Mouse (Mus musculus) left cerebral cortex, adult 2 months (tissue): ENCODE data around the gene Fasn. TPM values are rescaled to one million over a fixed set of nuclear protein-coding genes. Genes with fewer than 3 reads are reported as not detected.
"Not testable (repeated sequence)": the region's sequence is repeated elsewhere in the genome, so short reads cannot be mapped to it uniquely, and the experiment has no call there.

Experiments
- DNase-seq, 2 experiments: peaks; one replicate each; pipeline ENCODE4 v3.0.0; 2021 to 2022; ENCODE audit warnings: low spot score in 2 of 2, mixed read lengths in 1 of 2; ENCODE audit errors: extremely low spot score in 1 of 2
- H3K27ac ChIP-seq: fragments of 200-600 bp; 2 replicates; pipeline ENCODE4 v1.8.1; 2022
- H3K4me3 ChIP-seq: fragments of 200-600 bp; 2 replicates; pipeline ENCODE4 v1.8.1; 2022
- CTCF ChIP-seq: fragments of 200-600 bp; IDR thresholded peaks from 2 replicates; pipeline ENCODE4 v1.8.1; 2022; ENCODE audit warnings: antibody characterized with exemption, mild to moderate bottlenecking, moderate library complexity
- intact Hi-C: fragments of 180-260 bp; cut with DNase I; formaldehyde crosslinking; loops from one replicate; pipeline ENCODE4 v1.15.1; 2025
- long read RNA-seq, 2 experiments: library from polyadenylated mRNA; stranded (forward); transcript quantifications; one replicate each; pipeline ENCODE4 v2.0.0; 2021; ENCODE audit warnings: borderline mapping rate in 2 of 2
- total RNA-seq, 2 experiments: library from RNA; stranded (reverse); gene quantifications; 2 replicates each; pipeline ENCODE4 v1.2.3; 2021

Fasn gene
- 100 to 1,000 TPM; 177 to 197 TPM for total RNA-seq
- long read RNA-seq, experiment 1, full-length matches to known transcripts, result 181 of 335 reads
- long read RNA-seq, experiment 1, partial matches to known transcripts, result 124 of 335 reads
- long read RNA-seq, experiment 1, other reads (novel, unspliced or antisense), result 30 of 335 reads
- long read RNA-seq, experiment 2, full-length matches to known transcripts, result 159 of 322 reads
- long read RNA-seq, experiment 2, partial matches to known transcripts, result 130 of 322 reads
- long read RNA-seq, experiment 2, other reads (novel, unspliced or antisense), result 33 of 322 reads

DNA sequence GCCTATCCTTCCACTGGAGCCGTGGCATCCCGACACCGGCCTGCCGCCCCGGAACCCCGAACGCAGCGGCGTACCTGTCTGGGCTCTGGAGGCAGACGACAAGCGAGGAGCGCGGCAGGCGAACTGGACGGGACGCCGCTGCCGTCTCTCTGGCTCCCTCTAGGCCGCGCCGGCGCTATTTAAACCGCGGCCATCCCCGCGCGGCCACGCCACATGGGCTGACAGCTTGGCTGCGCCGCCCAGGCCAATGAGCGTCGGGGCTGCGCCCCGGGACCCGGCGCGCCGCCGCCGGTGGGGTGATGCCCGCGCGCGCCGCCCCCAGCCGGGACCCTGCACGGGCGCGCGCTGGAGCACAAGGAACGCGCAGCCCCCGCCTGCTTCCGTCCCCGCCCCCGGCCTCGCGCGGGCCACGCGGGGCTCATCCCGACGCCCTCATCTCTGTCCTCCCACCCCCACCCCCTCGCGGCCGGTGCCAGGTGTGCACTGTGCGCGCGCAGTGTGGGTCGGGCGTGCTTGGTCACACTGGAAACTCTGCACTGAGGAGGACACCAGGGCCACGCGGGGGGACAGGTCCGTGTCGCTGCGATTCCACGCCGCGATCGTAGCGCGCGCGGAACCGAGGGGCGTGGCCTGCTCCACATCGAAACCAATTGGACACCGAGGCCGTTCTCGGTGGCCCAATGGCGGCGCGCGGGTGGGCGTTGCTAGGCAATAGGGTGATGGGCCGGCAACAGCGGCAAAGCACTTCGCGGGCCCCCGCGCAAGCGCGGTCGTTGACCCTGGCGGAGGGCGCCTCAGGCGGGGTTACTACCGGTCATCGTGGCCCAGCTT lies at the start of gene Fasn:
Gene Fasn, minus strand, starts transcription at position 592 of the 831 bp plus-strand sequence.
- Histone ChIP-seq H3K27ac (peak within 1 kb of the TSS; percentile 98), H3K4me3 (peak within 1 kb of the TSS; percentile 84)
- intact Hi-C loops, result loop anchor here (2.0 kb wide), 1 partner anchor 23 kb away; no protein-coding TSS in a partner anchor
- peak; percentile 97 to 98 for DNase-seq
- TF ChIP-seq CTCF, result peak; percentile 56

- H3K4me3 ChIP-seq, result no peak overlapping the region
- no peak overlapping the region for H3K27ac ChIP-seq
- TF ChIP-seq CTCF, result no peak
- intact Hi-C loops, result no loop called here
- DNase-seq, result no peak
Measured at GRCm38 (mm10) chr11:120873206-120873605, 48.9 kb upstream of the Fasn start.

- no peak for TF ChIP-seq CTCF
- intact Hi-C loops, result no loop called here
- no peak for DNase-seq
- Histone ChIP-seq H3K27ac (no peak overlapping the region), H3K4me3 (no peak overlapping the region)
Measured at GRCm38 (mm10) chr11:120871521-120871920, 47.2 kb upstream of the Fasn start.

- no peak for TF ChIP-seq CTCF
- no peak overlapping the region for H3K27ac ChIP-seq
Measured at GRCm38 (mm10) chr11:120865816-120866215, 41.5 kb upstream of the Fasn start.

DNA sequence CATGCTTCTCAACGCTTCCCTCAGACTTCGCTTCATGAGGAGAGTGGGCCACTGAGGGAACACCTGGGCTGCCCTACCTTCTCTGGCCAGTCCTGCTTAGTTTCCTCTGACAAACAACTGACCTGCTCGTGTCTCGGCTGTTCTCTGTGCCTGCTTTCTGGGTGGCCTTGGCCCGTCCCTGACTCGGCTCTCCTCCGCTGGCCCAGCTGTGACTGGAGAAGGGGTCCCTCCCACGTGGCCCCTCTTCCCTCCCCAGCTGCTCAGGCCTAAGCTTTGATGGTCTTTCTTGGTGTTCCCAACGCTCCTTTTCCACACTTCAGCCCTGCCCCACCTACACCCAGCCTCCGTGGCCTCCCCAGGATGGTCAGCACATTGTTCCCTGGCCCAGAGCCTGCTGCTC lies 38.5 kb upstream of the Fasn start:
- no peak overlapping the region for H3K27ac ChIP-seq
- intact Hi-C loops, result no loop called here
- DNase-seq, result no peak
- H3K4me3 ChIP-seq, result no peak overlapping the region
- TF ChIP-seq CTCF, result no peak

More at GRCm38 (mm10) chr11:120865816-120866215, 41.5 kb upstream of the Fasn start:
- DNase-seq, result no peak
- intact Hi-C loops, result no loop called here
- no peak overlapping the region for H3K4me3 ChIP-seq

GRCm38 (mm10) chr11:120855938-120856337 lies 31.6 kb upstream of the Fasn start:
- DNase-seq, H3K4me3 ChIP-seq, intact Hi-C loops, H3K27ac ChIP-seq: not testable (repeated sequence)

GRCm38 (mm10) chr11:120853788-120854187 lies 29.4 kb upstream of the Fasn start:
- intact Hi-C loops, result no loop called here

DNA sequence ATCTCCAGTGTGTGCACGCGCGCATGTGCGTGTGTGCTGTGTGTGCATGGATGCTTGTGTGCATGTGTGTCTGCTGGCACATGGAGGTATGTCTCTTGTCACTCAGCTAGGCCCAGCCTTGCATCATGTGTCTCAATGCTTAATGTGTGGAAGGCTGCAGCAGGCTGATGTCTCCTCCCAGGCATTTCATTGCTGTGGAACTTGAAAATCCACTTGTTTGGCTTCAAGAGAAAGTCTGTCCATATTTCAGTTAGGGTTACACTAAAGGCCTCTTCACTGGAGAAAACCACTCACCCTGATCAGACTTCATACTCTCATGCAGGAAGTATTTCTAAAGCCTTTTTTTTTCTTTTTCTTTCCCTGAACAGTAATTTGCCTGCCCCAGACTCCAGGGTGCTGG lies 28.8 kb upstream of the Fasn start:
- Histone ChIP-seq H3K4me3 (no peak overlapping the region), H3K27ac (no peak overlapping the region)
- TF ChIP-seq CTCF, result no peak
- DNase-seq, result no peak
- intact Hi-C loops, result no loop called here

More at GRCm38 (mm10) chr11:120853788-120854187, 29.4 kb upstream of the Fasn start:
- no peak for TF ChIP-seq CTCF
- no peak overlapping the region for H3K4me3 ChIP-seq
- H3K27ac ChIP-seq, result no peak overlapping the region
- no peak for DNase-seq

GRCm38 (mm10) chr11:120852083-120852935 lies 28.0 kb upstream of the Fasn start:
- no peak for TF ChIP-seq CTCF
- DNase-seq, result no peak
- intact Hi-C loops, result no loop called here
- Histone ChIP-seq H3K4me3 (no peak overlapping the region), H3K27ac (no peak overlapping the region)

DNA sequence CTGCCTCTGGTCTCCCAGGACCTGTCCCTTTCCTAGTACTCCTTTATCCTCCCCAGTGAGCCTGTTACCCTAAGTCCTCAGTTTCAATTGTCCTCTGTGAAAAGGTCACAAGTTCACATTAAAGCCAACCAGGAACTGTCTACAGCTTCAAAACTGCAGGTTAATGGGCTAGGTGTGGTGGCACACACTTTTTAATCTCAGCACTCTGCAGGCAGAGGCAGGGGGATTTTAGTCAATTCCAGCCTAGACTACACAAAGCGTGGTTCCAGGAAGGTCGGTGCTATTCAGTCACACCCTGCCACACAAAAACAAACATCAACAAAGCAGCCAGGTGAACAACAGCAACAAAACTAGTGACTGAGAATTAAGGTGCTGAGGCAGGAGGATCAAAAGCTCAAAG lies 27.2 kb upstream of the Fasn start:
- Histone ChIP-seq H3K27ac (no peak overlapping the region), H3K4me3 (no peak overlapping the region)
- no peak for DNase-seq
- intact Hi-C loops, result no loop called here
- no peak for TF ChIP-seq CTCF

DNA sequence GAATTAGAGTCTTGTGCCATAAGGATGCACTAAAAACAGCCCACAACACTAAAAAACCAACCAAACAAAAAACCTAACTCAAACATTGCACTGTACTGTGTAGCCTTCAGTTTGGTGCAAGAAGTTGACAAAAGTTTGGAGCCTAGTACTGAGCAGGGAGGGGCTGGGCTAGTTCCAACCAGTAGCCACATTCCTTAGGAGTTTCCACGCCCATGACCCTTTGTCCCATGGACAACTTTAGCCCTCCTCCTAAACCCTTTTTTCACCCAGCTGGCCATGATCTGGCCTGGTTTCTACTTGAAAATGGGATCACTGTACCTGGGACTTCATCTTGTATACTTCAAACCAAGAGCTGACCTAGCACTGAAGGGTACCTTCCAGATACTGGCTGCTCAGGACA lies 26.8 kb upstream of the Fasn start:
- Histone ChIP-seq H3K4me3 (no peak overlapping the region), H3K27ac (no peak overlapping the region)
- TF ChIP-seq CTCF, result no peak
- no peak for DNase-seq
- intact Hi-C loops, result no loop called here
